Mouse (Mus musculus) heart, postnatal 4 days (tissue): Measurements from ENCODE around the gene Racgap1. TPM values are rescaled to one million over a fixed set of nuclear protein-coding genes. Genes with fewer than 3 reads are reported as not detected.

Experiments used
- DNase-seq: peaks from one replicate; pipeline ENCODE4 v3.0.0; 2021
- total RNA-seq, 2 experiments: library from RNA; stranded (reverse); gene quantifications; 2 replicates each; pipeline ENCODE4 v1.2.3; 2021

The Racgap1 gene
- total RNA-seq, 2 experiments from 2014 or later: 88.5 to 98.7 TPM

DNA sequence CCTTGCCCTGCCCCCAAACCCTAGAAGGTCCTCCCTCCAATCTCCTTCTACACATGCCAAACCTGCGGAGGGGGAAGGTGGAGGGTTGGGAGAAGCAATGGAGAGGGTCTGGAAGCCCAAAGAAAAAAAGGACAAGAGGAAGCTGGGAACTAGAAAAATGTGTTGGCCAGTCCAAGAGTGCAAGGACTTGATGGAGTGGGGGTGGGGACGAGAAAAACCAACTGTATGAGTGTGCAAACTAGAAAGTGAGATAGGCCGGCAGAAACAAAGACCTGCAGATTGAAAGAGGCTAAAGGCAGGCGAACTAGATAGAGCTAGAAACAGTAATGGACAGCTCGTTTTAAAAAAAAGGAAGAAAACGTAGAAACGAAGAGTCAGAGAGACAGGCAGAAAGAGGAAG, 61.8 kb downstream of the Racgap1 start:
- no peak for DNase-seq

DNA sequence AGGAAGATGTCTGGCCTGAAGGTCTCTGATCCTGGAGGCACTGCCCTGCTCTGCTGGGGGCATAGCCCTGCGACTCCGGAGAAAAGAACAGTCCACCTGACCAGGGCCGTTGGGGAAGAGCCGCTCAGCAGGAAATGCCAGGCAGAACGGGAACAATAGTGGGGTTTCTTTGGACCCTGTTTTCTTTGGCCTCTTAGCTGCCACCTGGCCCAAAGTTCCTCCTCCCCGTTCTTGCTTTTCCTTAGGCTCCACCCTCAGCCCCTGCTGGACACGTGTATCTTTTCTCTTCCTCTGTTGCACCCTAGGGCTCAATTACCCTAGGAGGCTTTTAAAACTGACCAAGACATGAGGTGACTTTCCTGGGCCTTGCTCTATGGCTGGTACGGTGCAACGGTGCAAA, 62.2 kb downstream of the Racgap1 start:
- DNase-seq: no peak

DNA sequence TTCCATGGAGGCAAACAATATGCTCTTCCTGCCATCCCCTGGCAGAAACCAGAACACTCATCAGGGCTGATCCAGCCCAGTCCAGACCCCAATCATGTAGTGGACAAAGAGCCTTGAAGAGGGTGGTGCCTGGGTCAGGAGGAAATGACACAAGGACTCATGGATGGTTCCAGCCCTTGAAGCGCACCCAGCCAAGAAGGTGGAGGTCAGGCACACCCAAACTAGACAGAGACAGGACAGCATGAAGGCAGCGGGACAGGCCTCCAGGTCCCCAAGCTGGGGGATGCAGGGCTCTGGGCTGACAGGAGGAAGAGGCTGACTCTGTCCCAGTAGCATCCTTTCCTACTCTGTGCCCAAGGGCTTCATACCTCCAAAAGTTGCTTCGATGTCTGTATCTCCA, 64.9 kb downstream of the Racgap1 start:
- no peak for DNase-seq

DNA sequence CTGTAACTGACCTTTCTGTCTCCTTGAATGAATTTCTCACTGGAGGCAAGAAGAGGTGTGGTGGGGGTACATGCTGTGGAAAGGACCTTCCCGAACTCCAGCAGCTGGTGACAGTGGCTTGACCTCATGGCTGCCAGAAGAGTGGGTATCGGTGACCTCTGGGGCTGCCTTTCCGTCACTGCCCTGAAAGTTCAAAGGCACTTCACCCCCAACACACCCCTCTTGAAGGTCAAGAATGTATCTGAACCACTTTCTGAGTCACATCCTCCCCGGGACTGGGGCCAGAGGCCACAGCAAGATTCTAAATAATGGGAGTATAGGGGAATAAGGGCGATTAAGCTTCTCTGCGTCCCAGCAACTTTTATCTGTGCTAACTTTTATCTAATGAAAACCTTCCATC, 65.7 kb downstream of the Racgap1 start:
- DNase-seq: no peak

DNA sequence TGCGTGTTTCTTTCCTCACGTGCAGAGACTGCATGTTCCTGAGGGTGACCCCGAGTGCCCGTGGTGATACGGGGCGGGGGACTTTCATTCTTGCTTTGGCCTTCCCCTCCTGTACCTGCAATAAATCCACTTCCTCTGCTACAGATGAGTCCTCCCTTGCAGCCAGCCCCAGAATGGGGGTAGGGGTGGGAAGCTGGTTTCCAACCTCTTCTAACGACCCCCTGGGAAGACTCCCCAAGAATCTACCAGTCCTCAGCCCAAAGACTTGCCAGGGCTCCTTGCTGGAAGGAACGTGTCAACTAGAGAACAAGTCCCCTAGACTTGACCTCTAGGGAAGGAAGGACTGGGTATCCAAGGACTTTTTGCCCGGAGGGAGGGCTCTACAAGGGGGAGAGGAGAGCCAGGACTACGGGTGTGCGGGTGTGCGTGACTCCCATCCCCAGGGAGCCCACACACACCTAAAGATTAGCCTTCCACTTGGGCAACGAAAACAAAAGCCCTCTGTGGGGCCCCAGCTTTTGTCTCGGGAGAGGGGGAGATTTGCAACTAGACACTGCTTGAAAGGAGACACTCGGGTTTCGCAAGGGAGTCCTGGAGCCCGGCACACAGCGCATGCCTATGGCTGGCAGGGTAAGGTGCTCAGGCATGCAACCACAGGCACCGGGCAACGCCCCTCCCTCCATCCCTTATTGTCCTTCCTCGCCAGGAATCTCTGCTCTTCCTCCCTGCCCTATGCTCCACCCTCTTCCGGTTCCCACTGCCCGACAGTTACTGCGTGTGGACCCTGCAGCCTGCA, 66.9 kb downstream of the Racgap1 start:
- DNase-seq: no peak

DNA sequence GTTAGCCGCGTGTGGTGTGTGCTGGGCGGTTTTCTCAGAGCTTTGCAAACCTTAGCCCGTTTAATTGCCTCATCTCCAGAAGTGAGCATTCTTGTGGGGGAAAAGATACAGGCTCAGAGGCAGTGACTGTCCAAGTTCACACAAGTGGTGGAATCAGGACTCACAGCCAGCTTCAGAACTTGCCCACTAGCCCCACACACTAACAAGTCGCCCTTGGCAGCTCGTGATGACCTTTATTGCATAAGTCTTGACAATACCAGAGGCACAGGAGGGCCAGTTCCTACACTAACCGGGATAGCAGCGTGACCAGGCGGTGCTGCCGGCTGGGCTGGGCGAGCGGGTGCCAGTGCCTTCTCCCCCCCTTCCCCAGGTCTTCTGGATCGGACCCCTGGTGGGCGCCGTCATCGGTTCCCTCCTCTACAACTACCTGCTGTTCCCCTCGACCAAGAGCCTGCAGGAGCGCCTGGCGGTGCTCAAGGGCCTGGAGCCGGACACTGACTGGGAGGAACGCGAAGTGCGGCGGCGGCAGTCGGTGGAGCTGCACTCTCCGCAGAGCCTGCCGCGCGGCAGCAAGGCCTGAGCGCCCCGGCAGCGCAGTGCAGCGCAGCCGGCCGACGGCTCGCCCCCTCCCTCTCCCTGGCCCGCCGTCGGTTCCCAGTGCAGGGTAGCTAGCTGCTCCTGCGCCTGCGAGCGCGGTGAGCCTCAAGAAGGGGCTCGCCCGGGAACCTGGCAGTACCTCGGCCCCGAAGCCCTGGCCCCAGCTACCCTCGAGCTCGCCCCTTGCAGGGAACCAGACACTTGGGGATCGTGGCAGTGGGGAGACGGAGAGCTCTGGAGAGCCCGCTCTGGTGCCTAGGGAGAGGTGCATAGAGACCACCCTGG, 67.8 kb downstream of the Racgap1 start:
- peak; percentile 49 for DNase-seq

DNA sequence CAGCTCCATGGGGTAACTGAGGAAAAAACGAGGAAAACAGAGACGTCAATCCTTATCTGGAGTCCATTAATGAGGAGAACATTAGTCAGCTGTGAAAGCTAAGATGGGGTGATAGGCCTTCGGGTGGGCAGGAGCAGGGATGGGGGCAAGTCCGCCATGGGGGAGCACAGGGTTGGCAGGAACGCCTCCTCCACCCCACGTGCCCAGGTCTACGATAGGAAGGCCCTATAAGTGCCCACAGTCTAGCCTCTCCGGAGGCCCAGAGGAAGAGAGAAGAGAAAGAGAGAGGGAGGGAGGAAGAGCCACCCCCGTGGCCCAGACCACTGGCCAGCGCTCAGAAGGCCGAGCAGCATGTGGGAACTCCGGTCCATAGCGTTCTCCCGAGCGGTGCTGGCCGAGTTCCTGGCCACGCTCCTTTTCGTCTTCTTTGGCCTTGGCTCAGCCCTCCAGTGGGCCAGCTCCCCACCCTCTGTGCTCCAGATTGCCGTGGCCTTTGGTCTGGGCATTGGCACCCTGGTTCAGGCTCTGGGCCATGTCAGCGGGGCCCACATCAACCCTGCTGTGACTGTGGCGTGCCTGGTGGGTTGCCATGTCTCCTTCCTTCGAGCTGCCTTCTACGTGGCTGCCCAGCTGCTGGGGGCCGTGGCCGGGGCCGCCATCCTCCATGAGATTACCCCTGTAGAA, 72.5 kb downstream of the Racgap1 start, which contains the start of gene Aqp2:
TSS of gene Aqp2 (plus strand) at position 254 of the 684 bp plus-strand sequence.
- no peak for DNase-seq

Other genes starting within 250 kb of the Racgap1 start
- gene Nckap5l, start 193.9 kb downstream of the Racgap1 start, total RNA-seq: 10 to 100 TPM; 20.0 to 23.6 TPM
- 1 to 10 TPM; 4.9 to 5.0 TPM for gene Bcdin3d, start 176.9 kb downstream of the Racgap1 start, total RNA-seq
- not detected for gene Faim2, start 123.5 kb downstream of the Racgap1 start, total RNA-seq
- not detected for gene Aqp2, start 72.6 kb downstream of the Racgap1 start, total RNA-seq
- under 1 TPM in 1 of 2 experiments, not detected in 1; 0.57 TPM for gene Aqp5, start 60.9 kb downstream of the Racgap1 start, total RNA-seq
- gene Aqp6, start 50.3 kb downstream of the Racgap1 start, total RNA-seq: not detected
- gene Asic1, start 18.7 kb upstream of the Racgap1 start, total RNA-seq: 1 to 10 TPM in 1 of 2 experiments, under 1 TPM in 1; 0.77 to 1.0 TPM
- gene Smarcd1, start 50.5 kb upstream of the Racgap1 start, total RNA-seq: 10 to 100 TPM; 46.5 to 47.7 TPM
- gene Gm17349, start 53.8 kb upstream of the Racgap1 start, total RNA-seq: 1 to 10 TPM; 3.7 to 4.8 TPM
- gene Gpd1, start 65.9 kb upstream of the Racgap1 start, total RNA-seq: 10 to 100 TPM; 24.5 to 26.4 TPM
- 100 to 1,000 TPM; 150 to 159 TPM for gene Cox14, start 74.0 kb upstream of the Racgap1 start, total RNA-seq
- gene Cers5, start 121.2 kb upstream of the Racgap1 start, total RNA-seq: 10 to 100 TPM; 29.3 to 31.3 TPM
- 10 to 100 TPM; 26.9 to 32.3 TPM for gene Lima1, start 223.8 kb upstream of the Racgap1 start, total RNA-seq